Mouse (Mus musculus) naive thymus-derived CD4-positive, alpha-beta T cell, adult 2 months (primary cell): Measurements from ENCODE around the gene Acot13.
"Not testable (repeated sequence)": the region's sequence is repeated elsewhere in the genome, so short reads cannot be mapped to it uniquely, and the experiment has no call there.

Experiments
- DNase-seq: peaks from one replicate; pipeline ENCODE4 v3.0.0-alpha.2; 2011; ENCODE audit warnings: low read depth

Acot13 gene

DNA sequence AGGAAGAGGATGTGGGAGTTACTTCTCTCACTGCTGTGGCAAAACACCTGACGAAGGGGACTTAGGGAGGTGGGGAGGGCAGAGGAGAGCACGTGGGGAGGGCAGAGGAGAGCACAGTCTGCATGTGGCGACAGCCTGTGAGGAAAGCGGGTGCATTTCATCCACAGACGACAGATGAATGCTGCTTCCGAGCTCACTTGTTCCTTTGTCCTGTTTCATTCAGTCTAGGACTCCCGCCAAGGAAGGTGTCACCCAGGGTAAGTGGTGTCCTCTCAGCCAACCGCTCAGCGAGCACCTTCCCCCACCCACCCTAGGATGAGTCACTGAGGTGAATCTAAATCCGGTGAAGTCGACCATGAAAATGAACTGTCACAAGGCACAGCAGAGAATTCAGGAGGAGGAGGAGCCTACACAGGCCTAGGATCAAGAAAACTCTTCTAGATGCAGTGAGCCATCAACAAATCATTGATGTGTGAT lies 45.3 kb downstream of the Acot13 start:
- DNase-seq, result peak; percentile 86

DNA sequence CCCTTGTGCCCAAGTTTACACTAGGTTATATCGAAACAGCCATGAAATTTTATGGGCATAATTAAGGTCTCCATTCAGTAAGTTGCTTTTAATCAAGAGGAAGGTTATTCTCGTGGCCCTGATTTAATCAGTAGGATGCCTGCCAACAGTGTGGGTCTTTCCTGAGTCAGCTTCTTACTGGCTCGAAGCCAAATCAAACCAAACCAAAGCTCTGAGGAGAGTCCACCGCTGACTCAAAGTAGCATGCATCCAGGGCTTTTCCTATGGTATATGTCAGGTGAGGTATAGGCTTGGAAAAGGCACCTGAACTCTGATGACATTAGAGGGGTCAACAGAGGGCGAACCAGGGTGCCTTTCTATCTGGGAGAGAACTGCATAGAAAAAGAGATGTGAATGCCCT lies 49.4 kb downstream of the Acot13 start:
- DNase-seq, result no peak

DNA sequence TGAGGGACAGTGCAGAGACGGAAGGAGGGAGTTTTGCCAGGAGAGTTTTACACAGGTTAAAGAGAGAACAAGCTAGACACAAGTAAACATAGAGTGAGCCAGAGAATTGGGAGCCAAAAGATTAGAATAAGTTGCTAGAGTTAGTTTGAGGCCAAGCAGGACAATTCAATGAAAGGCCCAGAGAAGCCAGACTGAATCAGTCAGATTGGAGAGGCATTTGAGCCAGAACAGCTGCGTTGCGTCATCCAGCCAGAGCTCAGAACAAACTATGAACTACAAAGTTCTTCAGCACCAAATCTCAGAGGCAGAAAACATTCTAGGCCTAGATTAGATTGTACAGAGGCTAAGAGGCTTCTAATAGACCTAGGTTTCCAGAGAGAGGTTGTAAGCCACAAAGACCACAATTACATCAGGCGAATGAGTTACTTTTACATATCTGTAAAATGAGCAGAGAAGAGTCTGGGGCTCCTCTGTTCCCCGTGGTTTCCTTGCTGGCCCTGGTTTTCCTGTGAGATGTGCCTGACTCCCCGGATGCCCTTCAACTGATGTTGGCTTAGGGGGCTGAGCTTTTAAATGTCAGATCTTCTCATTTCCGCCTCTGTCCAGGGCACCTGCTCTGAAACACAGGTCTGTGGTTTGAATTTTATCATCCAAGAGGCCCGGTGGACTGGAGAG lies 52.5 kb downstream of the Acot13 start:
- peak; percentile 61 for DNase-seq

GRCm38 (mm10) chr13:24778026-24778425 lies 53.3 kb downstream of the Acot13 start:
- DNase-seq, result no peak

- DNase-seq, result peak; percentile 89
These were observed 55.0 kb downstream of the Acot13 start for GRCm38 (mm10) chr13:24776146-24776844.

DNA sequence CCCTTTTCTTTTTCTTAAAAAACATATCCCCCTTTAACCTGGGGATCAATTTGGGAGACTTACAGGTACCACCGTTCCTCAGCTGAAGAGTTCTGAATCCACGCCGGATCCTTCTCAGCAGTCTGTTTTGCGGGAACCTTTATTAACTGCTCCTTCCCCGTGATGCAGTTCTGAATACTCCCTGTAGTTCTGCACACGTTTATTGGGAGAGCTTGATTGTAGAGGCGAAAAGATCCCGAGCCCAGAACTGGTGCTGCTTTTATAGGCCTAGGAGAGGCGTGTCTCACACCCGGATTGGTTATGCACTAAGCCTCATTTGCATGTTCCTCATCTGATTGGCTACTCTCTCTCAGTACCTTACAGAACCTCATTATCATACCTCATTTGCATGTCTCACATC lies 59.9 kb downstream of the Acot13 start:
- not testable (repeated sequence) for DNase-seq
